Mouse (Mus musculus) liver, embryonic 11.5 days (tissue): ENCODE data around the gene Hsd11b1. TPM values are rescaled to one million over a fixed set of nuclear protein-coding genes. Genes with fewer than 3 reads are reported as not detected.

Source experiments
- ATAC-seq: fragments of 200-750 bp; cut with Nextera tagmentation; replicated peaks from 2 replicates; pipeline ENCODE4 v1.8.0; 2017; ENCODE audit warnings: moderate number of reproducible peaks, mild to moderate bottlenecking, moderate TSS enrichment, moderate library complexity; ENCODE audit not compliant: low FRiP score
- DNase-seq: peaks from one replicate; pipeline ENCODE4 v3.0.0-alpha.2; 2017; ENCODE audit warnings: low spot score
- H3K27ac ChIP-seq: fragments of 300-500 bp; sonication (generic); 2 replicates; pipeline ENCODE4 v1.5.1; 2014; ENCODE audit warnings: mild to moderate bottlenecking, low read depth, low read length, control low read depth
- H3K27me3 ChIP-seq: fragments of 300-500 bp; sonication (generic); replicated peaks from 2 replicates; pipeline ENCODE4 v1.6.1; 2014; ENCODE audit warnings: low read length, mixed read lengths; ENCODE audit not compliant: control insufficient read depth, insufficient read depth
- H3K36me3 ChIP-seq: fragments of 300-500 bp; sonication (generic); 2 replicates; pipeline ENCODE4 v1.6.1; 2014; ENCODE audit warnings: mild to moderate bottlenecking, low read length, moderate library complexity, mixed read lengths; ENCODE audit not compliant: control insufficient read depth, insufficient read depth
- H3K4me1 ChIP-seq: fragments of 300-500 bp; sonication (generic); replicated peaks from 2 replicates; pipeline ENCODE4 v1.6.1; 2014; ENCODE audit warnings: low read length, mixed read lengths; ENCODE audit not compliant: control insufficient read depth, insufficient read depth
- H3K4me2 ChIP-seq: fragments of 300-500 bp; sonication (generic); 2 replicates; pipeline ENCODE4 v1.6.1; 2014; ENCODE audit warnings: mild to moderate bottlenecking, control low read depth, moderate library complexity
- H3K4me3 ChIP-seq: fragments of 300-500 bp; sonication (generic); 2 replicates; pipeline ENCODE4 v1.5.1; 2014; ENCODE audit warnings: low read depth, low read length, control low read depth
- H3K9ac ChIP-seq: fragments of 300-500 bp; sonication (generic); 2 replicates; pipeline ENCODE4 v1.6.1; 2014; ENCODE audit warnings: low read depth, low read length, control low read depth
- H3K9me3 ChIP-seq: fragments of 300-500 bp; sonication (generic); 2 replicates; pipeline ENCODE4 v1.6.1; 2016; ENCODE audit warnings: low read length, inconsistent platforms, mixed read lengths; ENCODE audit not compliant: control insufficient read depth
- WGBS: fragments of 180-500 bp; shearing (Covaris S2); extraction: QIAGEN DNeasy Blood & Tissue Kit; methylation state at CpG from one replicate; pipeline ENCODE4 v1.1.7; 2014; 5-methylcytosine and 5-hydroxymethylcytosine counted together
- polyA plus RNA-seq: library from polyadenylated mRNA; unstranded; fragments of >200 nt; fragmentation: Nextera tagmentation; extraction: Ambion mirVana; gene quantifications from 2 replicates; pipeline ENCODE4 v1.2.1, GENCODE M21; 2014

Gene Hsd11b1
- polyA plus RNA-seq, 1 experiment from 2014 or later: 1.1 TPM

- Histone ChIP-seq H3K27ac (no peak overlapping the region), H3K9ac (no peak overlapping the region), H3K4me1 (no peaks in the 10 kb centered on the region), H3K4me2 (no peak overlapping the region), H3K27me3 (no peaks in the 10 kb centered on the region), H3K4me3 (no peak overlapping the region), H3K9me3 (no peaks in the 10 kb centered on the region), H3K36me3 (no peaks in the 10 kb centered on the region)
- 87% methylated on average over 4 of the region's 4 CpGs for WGBS
- ATAC-seq (no peak), DNase-seq (no peak)
These were observed 36.3 kb downstream of the Hsd11b1 start for GRCm38 (mm10) chr1:193227537-193227936.

- Histone ChIP-seq H3K4me3 (no peak overlapping the region), H3K9ac (no peak overlapping the region), H3K4me1 (no peaks in the 10 kb centered on the region), H3K9me3 (no peaks in the 10 kb centered on the region), H3K27me3 (no peaks in the 10 kb centered on the region), H3K27ac (no peak overlapping the region), H3K36me3 (no peaks in the 10 kb centered on the region), H3K4me2 (no peak overlapping the region)
- WGBS: 43% methylated on average over 7 of the region's 7 CpGs
- ATAC-seq (no peak), DNase-seq (no peak)
These were observed 37.0 kb downstream of the Hsd11b1 start for GRCm38 (mm10) chr1:193226724-193227522.

- Histone ChIP-seq H3K27ac (no peak overlapping the region), H3K4me2 (no peak overlapping the region), H3K4me3 (no peak overlapping the region), H3K27me3 (no peaks in the 10 kb centered on the region), H3K4me1 (no peaks in the 10 kb centered on the region), H3K9me3 (no peaks in the 10 kb centered on the region), H3K9ac (no peak overlapping the region), H3K36me3 (no peaks in the 10 kb centered on the region)
- DNase-seq (no peak), ATAC-seq (no peak)
- WGBS: 80% methylated on average over 4 of the region's 4 CpGs
These were observed 37.8 kb downstream of the Hsd11b1 start for GRCm38 (mm10) chr1:193226114-193226513.

GRCm38 (mm10) chr1:193225531-193225930 lies 38.3 kb downstream of the Hsd11b1 start:
- H3K4me3 ChIP-seq: no peak overlapping the region
- H3K9ac ChIP-seq: no peak overlapping the region
- no peaks in the 10 kb centered on the region for H3K27me3 ChIP-seq
- H3K27ac ChIP-seq: no peak overlapping the region
- no peaks in the 10 kb centered on the region for H3K4me1 ChIP-seq
- DNase-seq: no peak
- ATAC-seq: no peak
- H3K36me3 ChIP-seq: no peaks in the 10 kb centered on the region
- WGBS: 65% methylated on average over 3 of the region's 3 CpGs
- no peak overlapping the region for H3K4me2 ChIP-seq
- no peaks in the 10 kb centered on the region for H3K9me3 ChIP-seq

GRCm38 (mm10) chr1:193220408-193220807 lies 43.5 kb downstream of the Hsd11b1 start:
- DNase-seq (no peak), ATAC-seq (no peak)
- Histone ChIP-seq H3K4me1 (no peaks in the 10 kb centered on the region), H3K4me3 (no peak overlapping the region), H3K36me3 (no peaks in the 10 kb centered on the region), H3K9me3 (no peaks in the 10 kb centered on the region), H3K27ac (no peak overlapping the region), H3K27me3 (no peaks in the 10 kb centered on the region), H3K4me2 (no peak overlapping the region), H3K9ac (no peak overlapping the region)
- WGBS: 63% methylated on average over 5 of the region's 5 CpGs

- 73% methylated on average over 3 of the region's 3 CpGs for WGBS
- Histone ChIP-seq H3K4me1 (no peaks in the 10 kb centered on the region), H3K4me3 (no peak overlapping the region), H3K9ac (no peak overlapping the region), H3K36me3 (no peaks in the 10 kb centered on the region), H3K4me2 (no peak overlapping the region), H3K9me3 (no peaks in the 10 kb centered on the region), H3K27me3 (no peaks in the 10 kb centered on the region), H3K27ac (no peak overlapping the region)
- DNase-seq (no peak), ATAC-seq (no peak)
These were observed 47.9 kb downstream of the Hsd11b1 start for GRCm38 (mm10) chr1:193216000-193216399.

GRCm38 (mm10) chr1:193214053-193214452 lies 49.8 kb downstream of the Hsd11b1 start:
- DNase-seq: no peak
- WGBS: 79% methylated on average over 5 of the region's 5 CpGs
- Histone ChIP-seq H3K27me3 (no peaks in the 10 kb centered on the region), H3K4me3 (no peak overlapping the region), H3K27ac (no peak overlapping the region), H3K9me3 (no peaks in the 10 kb centered on the region), H3K4me1 (no peaks in the 10 kb centered on the region), H3K4me2 (no peak overlapping the region), H3K36me3 (no peaks in the 10 kb centered on the region), H3K9ac (no peak overlapping the region)
- no peak for ATAC-seq

GRCm38 (mm10) chr1:193211371-193211770 lies 52.5 kb downstream of the Hsd11b1 start:
- no peak overlapping the region for H3K4me3 ChIP-seq
- 60% methylated on average over 5 of the region's 5 CpGs for WGBS
- H3K4me2 ChIP-seq: no peak overlapping the region
- no peaks in the 10 kb centered on the region for H3K9me3 ChIP-seq
- no peak overlapping the region for H3K9ac ChIP-seq
- no peak overlapping the region for H3K27ac ChIP-seq
- H3K4me1 ChIP-seq: no peaks in the 10 kb centered on the region
- no peaks in the 10 kb centered on the region for H3K27me3 ChIP-seq
- DNase-seq (no peak), ATAC-seq (no peak)
- no peaks in the 10 kb centered on the region for H3K36me3 ChIP-seq

- H3K27ac ChIP-seq: no peak overlapping the region
- no peak overlapping the region for H3K9ac ChIP-seq
- H3K27me3 ChIP-seq: no peaks in the 10 kb centered on the region
- no peak overlapping the region for H3K4me2 ChIP-seq
- no peak overlapping the region for H3K4me3 ChIP-seq
- ATAC-seq: peak; percentile 61
- DNase-seq: no peak
- no peaks in the 10 kb centered on the region for H3K4me1 ChIP-seq
- WGBS: 44% methylated on average over 2 of the region's 2 CpGs
- H3K36me3 ChIP-seq: no peaks in the 10 kb centered on the region
- no peaks in the 10 kb centered on the region for H3K9me3 ChIP-seq
These were observed 55.7 kb downstream of the Hsd11b1 start for GRCm38 (mm10) chr1:193208178-193208577.
